Mouse (Mus musculus) gonadal fat pad, adult 2 months (tissue): ENCODE results near the gene Prox2. TPM values are rescaled to one million over a fixed set of nuclear protein-coding genes. Genes with fewer than 3 reads are reported as not detected.

Experiments used
- DNase-seq: peaks from one replicate; pipeline ENCODE4 v3.0.0-alpha.2; 2012; ENCODE audit warnings: low read depth
- polyA plus RNA-seq: library from polyadenylated mRNA; depleted of rRNA; stranded (reverse); fragments of >200 nt; gene quantifications from 2 replicates; pipeline ENCODE4 v1.2.3, GENCODE M21; 2012; rRNA removed

The Prox2 gene
- polyA plus RNA-seq, 1 experiment, result 3.0 TPM

- no peak for DNase-seq
These were observed 16.5 kb downstream of the Prox2 start for GRCm38 (mm10) chr12:85094010-85094409.

DNA sequence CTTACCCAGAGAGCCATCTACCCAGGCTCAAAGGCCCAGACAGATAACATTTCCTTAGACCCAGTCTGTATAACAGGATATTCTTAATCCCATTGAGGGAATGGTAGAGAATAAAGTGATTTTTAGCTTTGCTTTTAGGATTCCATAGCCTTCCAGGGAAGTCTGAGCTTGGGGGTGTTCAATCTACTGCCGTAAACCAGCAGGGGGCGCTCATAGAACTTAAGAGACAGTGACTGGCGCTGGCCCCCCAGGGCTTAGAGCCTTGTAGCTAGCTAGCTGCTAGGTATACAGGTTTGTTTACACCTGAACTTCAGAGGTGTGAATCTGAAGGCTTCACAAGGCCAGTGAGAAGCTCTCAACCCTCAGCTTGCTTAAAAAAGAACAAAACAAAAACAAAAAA, 18.3 kb downstream of the Prox2 start:
- no peak for DNase-seq

- no peak for DNase-seq
These were observed 19.4 kb downstream of the Prox2 start for GRCm38 (mm10) chr12:85091190-85091589.

DNA sequence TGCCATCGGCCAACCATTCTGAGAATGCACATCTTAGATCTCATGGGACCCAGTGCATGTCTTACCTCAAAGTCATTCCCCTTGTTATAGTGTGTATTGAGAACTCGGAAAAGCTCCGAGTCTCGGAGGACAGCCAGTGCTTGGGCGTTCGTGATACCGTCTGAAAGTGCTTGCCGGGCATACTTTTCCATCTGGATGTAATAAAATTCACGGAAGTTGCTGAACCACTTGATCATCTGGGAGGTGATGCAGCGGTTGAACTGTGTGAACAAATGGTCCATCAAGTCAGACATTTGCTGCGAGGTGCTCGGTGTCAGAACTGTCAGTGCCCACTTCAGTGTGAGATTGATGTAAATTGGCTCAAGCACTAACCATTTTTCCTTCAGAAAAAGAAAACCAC, 22.7 kb downstream of the Prox2 start:
- DNase-seq, result no peak

DNA sequence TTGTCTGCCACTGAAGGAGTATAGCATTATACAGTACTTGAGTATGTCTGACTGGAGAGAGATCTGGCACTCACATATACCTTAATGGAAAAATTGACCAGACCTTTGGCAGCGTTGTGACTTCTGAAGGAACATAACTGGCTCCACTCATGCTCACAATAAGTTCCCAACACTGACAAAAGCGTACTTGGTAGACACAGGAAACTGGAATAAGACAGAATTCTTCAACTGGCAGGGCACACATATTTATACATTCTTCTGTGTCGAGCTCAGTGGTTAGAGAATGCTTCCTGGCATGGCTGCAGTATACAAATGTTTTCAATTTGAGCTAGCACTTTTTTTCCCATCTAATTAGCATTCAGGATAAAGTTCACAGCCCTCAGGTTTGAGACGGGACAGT, 25.6 kb downstream of the Prox2 start:
- DNase-seq, result no peak

DNA sequence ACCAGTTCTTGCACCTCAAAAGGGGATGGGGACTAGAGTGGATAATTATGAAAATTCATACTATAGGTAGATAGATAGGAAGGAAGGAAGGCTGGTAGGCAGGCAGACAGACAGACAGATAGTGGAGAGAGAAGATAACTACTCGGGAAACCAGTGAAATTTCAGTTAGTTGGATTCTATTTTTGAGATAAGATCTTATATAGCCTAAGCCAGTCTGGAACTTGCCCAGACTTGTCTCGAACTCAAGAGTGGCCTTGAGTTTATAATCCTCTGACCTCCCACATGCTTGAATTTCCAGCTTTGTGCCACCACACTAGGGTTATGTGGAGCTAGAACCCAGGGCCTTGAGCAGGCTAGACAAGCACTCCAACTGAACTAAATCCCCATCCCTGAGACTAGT, 26.3 kb downstream of the Prox2 start:
- DNase-seq, result peak; percentile 37

DNA sequence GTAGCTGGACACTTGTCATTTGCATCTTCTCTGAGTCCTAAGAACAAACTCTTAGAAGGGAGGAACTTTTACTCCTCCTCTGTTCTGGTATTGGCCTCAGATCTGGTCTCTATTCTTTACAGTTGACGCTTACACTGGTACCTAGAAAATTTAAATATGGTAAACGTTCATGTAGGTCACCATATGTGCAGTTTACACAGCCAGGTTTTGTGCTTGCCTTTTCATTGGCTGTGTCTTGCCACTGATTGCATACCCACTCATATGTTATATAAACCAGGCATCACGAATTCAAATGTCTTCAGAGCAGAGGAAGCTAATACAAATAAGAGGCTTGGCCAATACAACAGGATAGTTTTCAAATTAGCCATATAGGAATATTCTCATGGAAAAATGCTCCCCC, 33.5 kb downstream of the Prox2 start:
- no peak for DNase-seq

- no peak for DNase-seq
These were observed 39.5 kb downstream of the Prox2 start for GRCm38 (mm10) chr12:85071043-85071442.

GRCm38 (mm10) chr12:85051218-85051617, 59.3 kb downstream of the Prox2 start:
- DNase-seq, result no peak

Other genes with a start within 250 kb of the Prox2 start
- 35.6 and 37.9 TPM in 2 replicates for gene Ltbp2, start 234.2 kb downstream of the Prox2 start, polyA plus RNA-seq
- 42.6 and 56.9 TPM in 2 replicates for gene Fcf1, start 139.9 kb downstream of the Prox2 start, polyA plus RNA-seq
- gene Arel1, start 139.9 kb downstream of the Prox2 start, polyA plus RNA-seq, result 37.6 and 42.5 TPM in 2 replicates
- gene Ylpm1, start 114.4 kb downstream of the Prox2 start, polyA plus RNA-seq, result 9.3 and 18.3 TPM in 2 replicates
- gene Dlst, start 74 bp upstream of the Prox2 start, polyA plus RNA-seq, result 125 and 132 TPM in 2 replicates
- gene Rps6kl1, start 40.5 kb upstream of the Prox2 start, polyA plus RNA-seq, result 1.6 and 1.9 TPM in 2 replicates
- 26.8 and 32.7 TPM in 2 replicates for gene Pgf, start 67.0 kb upstream of the Prox2 start, polyA plus RNA-seq
- gene Eif2b2, start 108.7 kb upstream of the Prox2 start, polyA plus RNA-seq, result 111 and 189 TPM in 2 replicates
- 8.3 and 10.1 TPM in 2 replicates for gene Mlh3, start 159.8 kb upstream of the Prox2 start, polyA plus RNA-seq
- 13.3 and 15.9 TPM in 2 replicates for gene Acyp1, start 177.7 kb upstream of the Prox2 start, polyA plus RNA-seq
- gene Zc2hc1c, start 177.8 kb upstream of the Prox2 start, polyA plus RNA-seq, result 3.6 and 5.0 TPM in 2 replicates
- gene Nek9, start 228.6 kb upstream of the Prox2 start, polyA plus RNA-seq, result 32.5 and 36.4 TPM in 2 replicates